Mouse (Mus musculus) olfactory bulb, adult 2 months (tissue): ENCODE data around the gene Mat2a.

ENCODE experiments used
- CTCF ChIP-seq: fragments of 200-500 bp; IDR thresholded peaks from 2 replicates; pipeline ENCODE4 v1.5.1; 2012; ENCODE audit warnings: low read depth, mild to moderate bottlenecking, low read length, moderate library complexity; ENCODE audit not compliant: insufficient read depth
- POLR2A ChIP-seq: fragments of 200-500 bp; IDR thresholded peaks from 2 replicates; pipeline ENCODE4 v1.6.1; 2012; ENCODE audit warnings: mild to moderate bottlenecking, low read depth, low read length, moderate library complexity; ENCODE audit not compliant: insufficient read depth

DNA sequence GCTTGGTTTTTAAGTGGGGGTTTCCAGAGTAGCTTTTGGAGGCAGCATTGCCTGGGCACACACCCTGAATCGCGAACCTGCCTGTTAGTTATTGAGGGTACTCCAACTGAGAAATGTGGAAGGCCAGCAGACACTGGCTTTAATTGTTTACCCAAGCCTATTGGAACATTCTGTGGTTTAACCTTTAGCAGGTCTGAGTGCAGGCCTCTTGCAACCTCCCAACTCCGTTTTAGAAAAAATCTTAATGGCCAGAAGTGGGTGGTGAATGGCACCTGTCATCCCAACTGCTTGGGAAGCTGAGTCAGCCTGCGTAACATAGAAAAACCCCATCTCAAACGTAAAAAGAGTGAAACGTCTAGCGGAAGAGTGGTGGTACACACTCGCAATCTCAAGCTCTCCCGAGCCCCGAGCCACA is 42.5 kb downstream of the Mat2a start:
- no peak for TF ChIP-seq CTCF
- TF ChIP-seq POLR2A = no peak
